Comparison of ENCODE assay signal across 8 mouse cellular contexts in genomic region chr8:47135586-47135985, GRCm38 (mm10).
DNase-seq lines count a peak whose midpoint lies in the region; ATAC-seq lines count a peak whose summit lies in the region.

No protein-coding gene starts in this region.

- intact Hi-C loops in left cerebral cortex, postnatal 4 days (cut with DNase I): no loop called here

- H3K27me3 ChIP-seq in heart, embryonic 15.5 days: no peaks in the 10 kb centered on the region; the same call in 1 of the 2 replicates
- H3K27me3 ChIP-seq in midbrain, embryonic 16.5 days (ENCODE audit: control insufficient read depth, insufficient read depth, low read depth, low read length): no peaks in the 10 kb centered on the region

- no peaks in the 10 kb centered on the region for H3K9me3 ChIP-seq in heart, embryonic 15.5 days (replicated peaks)
- H3K9me3 ChIP-seq in midbrain, embryonic 16.5 days (replicated peaks; ENCODE audit: control insufficient read depth, low read length, poor library complexity, severe bottlenecking): no peaks in the 10 kb centered on the region

- no peaks in the 10 kb centered on the region for H3K36me3 ChIP-seq in heart, embryonic 15.5 days
- no peaks in the 10 kb centered on the region for H3K36me3 ChIP-seq in midbrain, embryonic 16.5 days (ENCODE audit: control insufficient read depth, insufficient read depth, low read length)

- DNase-seq in left cerebral cortex, postnatal 4 days: peak; percentile 9
- DNase-seq in left cerebral cortex, adult 11 months (ENCODE audit: low spot score): no peak
- peak; percentile 58 for DNase-seq in kidney, postnatal 10 days
- DNase-seq in right cerebral cortex, adult 18-20 months: no peak
- no peak for DNase-seq in Muller cell, postnatal 12 days (ENCODE audit: inconsistent ontology term)
- DNase-seq in thymus, postnatal 25 days: no peak

- H3K4me1 ChIP-seq in heart, embryonic 15.5 days (replicated peaks): peaks cover 9% of the 10 kb centered on the region
- H3K4me1 ChIP-seq in midbrain, embryonic 16.5 days (ENCODE audit: control insufficient read depth, insufficient read depth, low read length): no peaks in the 10 kb centered on the region

- H3K9ac ChIP-seq in heart, embryonic 15.5 days: no peak overlapping the region
- no peak overlapping the region for H3K9ac ChIP-seq in midbrain, embryonic 16.5 days (ENCODE audit: low read depth, low read length)

- ATAC-seq in heart, embryonic 15.5 days (replicated peaks; ENCODE audit: insufficient number of reproducible peaks, insufficient read depth, low FRiP score, low read depth): no peak
- no peak for ATAC-seq in midbrain, embryonic 16.5 days

- WGBS in heart, embryonic 15.5 days: 14% methylated on average over 9 of the region's 9 CpGs
- 20% methylated on average over 9 of the region's 9 CpGs for WGBS in midbrain, embryonic 16.5 days

- H3K4me3 ChIP-seq in heart, embryonic 15.5 days: peak overlapping the region; percentile 29
- H3K4me3 ChIP-seq in midbrain, embryonic 16.5 days (ENCODE audit: low read depth, low read length): no peak overlapping the region

- H3K4me2 ChIP-seq in heart, embryonic 15.5 days: peak overlapping the region; percentile 52
- H3K4me2 ChIP-seq in midbrain, embryonic 16.5 days (ENCODE audit: low read length): peak overlapping the region; percentile 2; the same call in 1 of the 2 replicates

- H3K27ac ChIP-seq in heart, embryonic 15.5 days: no peak overlapping the region
- no peak overlapping the region for H3K27ac ChIP-seq in midbrain, embryonic 16.5 days (ENCODE audit: low read length)

Comparison
In these comparisons a context has a peak if more than half of its experiments do, and no peak if none do; other contexts are left out.
1. DNase-seq: peak in left cerebral cortex, postnatal 4 days (single experiment) and kidney, postnatal 10 days (single experiment); none in left cerebral cortex, adult 11 months (single experiment), right cerebral cortex, adult 18-20 months (single experiment), Muller cell, postnatal 12 days (single experiment) and thymus, postnatal 25 days (single experiment).